Mouse (Mus musculus): ENCODE data around the gene Mta1.

DNA sequence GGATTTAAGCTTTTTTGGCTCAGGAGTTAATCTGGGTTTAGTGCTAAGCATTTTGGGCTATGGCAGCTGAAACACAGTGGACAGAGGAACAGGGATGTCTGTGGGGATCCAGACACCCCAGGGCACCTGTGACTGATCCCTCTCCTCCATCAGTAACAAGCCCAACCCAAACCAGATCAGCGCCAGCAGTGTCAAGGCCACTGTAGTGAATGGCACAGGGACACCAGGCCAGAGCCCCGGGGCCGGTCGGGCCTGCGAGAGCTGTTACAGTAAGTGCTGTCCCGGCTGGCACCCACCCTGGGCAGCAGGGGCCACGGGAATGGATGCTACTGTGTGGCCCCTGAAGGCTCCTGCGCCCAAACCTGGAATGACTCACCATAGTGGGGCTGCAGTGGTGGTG, 32.7 kb downstream of the Mta1 start:
- no peak for TF ChIP-seq CTCF (IDR thresholded peaks at IDR 0.05; ENCODE audit: low read depth)
- no peak for TF ChIP-seq EP300 (optimal IDR thresholded peaks at IDR 0.05)

All from stomach, postnatal 0 days (tissue).